Mouse (Mus musculus) forebrain, embryonic 16.5 days (tissue): ENCODE results near the gene Snap23. TPM values are rescaled to one million over a fixed set of nuclear protein-coding genes. Genes with fewer than 3 reads are reported as not detected.

ENCODE experiments used
- ATAC-seq: fragments of 200-750 bp; cut with Nextera tagmentation; 2 replicates; pipeline ENCODE4 v1.8.0; 2017; ENCODE audit warnings: mild to moderate bottlenecking, moderate library complexity
- H3K27ac ChIP-seq: fragments of 300-500 bp; sonication (generic); 2 replicates; pipeline ENCODE4 v1.5.1; 2014; ENCODE audit warnings: low read length, control low read depth
- H3K27me3 ChIP-seq: fragments of 300-500 bp; sonication (generic); replicated peaks from 2 replicates; pipeline ENCODE4 v1.6.1; 2014; ENCODE audit warnings: low read length; ENCODE audit not compliant: control insufficient read depth, insufficient read depth
- H3K36me3 ChIP-seq: fragments of 300-500 bp; sonication (generic); 2 replicates; pipeline ENCODE4 v1.6.1; 2014; ENCODE audit not compliant: control insufficient read depth, insufficient read depth
- H3K4me1 ChIP-seq: fragments of 300-500 bp; sonication (generic); replicated peaks from 2 replicates; pipeline ENCODE4 v1.6.1; 2014; ENCODE audit warnings: low read length; ENCODE audit not compliant: control insufficient read depth, insufficient read depth
- H3K4me2 ChIP-seq: fragments of 300-500 bp; sonication (generic); 2 replicates; pipeline ENCODE4 v1.6.1; 2014; ENCODE audit warnings: mild to moderate bottlenecking, low read length, control low read depth
- H3K4me3 ChIP-seq: fragments of 300-500 bp; sonication (generic); replicated peaks from 2 replicates; pipeline ENCODE4 v1.5.1; 2014; ENCODE audit warnings: mild to moderate bottlenecking, low read length, control low read depth
- H3K9ac ChIP-seq: fragments of 300-500 bp; sonication (generic); replicated peaks from 2 replicates; pipeline ENCODE4 v1.6.1; 2014; ENCODE audit warnings: low read depth, low read length, control low read depth
- H3K9me3 ChIP-seq: fragments of 300-500 bp; sonication (generic); 2 replicates; pipeline ENCODE4 v1.6.1; 2016; ENCODE audit warnings: low read length; ENCODE audit not compliant: control insufficient read depth
- WGBS: fragments of 180-500 bp; shearing (Covaris S2); extraction: QIAGEN DNeasy Blood & Tissue Kit; methylation state at CpG from one replicate; pipeline ENCODE4 v1.1.7; 2014; 5-methylcytosine and 5-hydroxymethylcytosine counted together
- polyA plus RNA-seq: library from polyadenylated mRNA; unstranded; fragments of >200 nt; fragmentation: Nextera tagmentation; extraction: Ambion mirVana; gene quantifications from 2 replicates; pipeline ENCODE4 v1.2.1, GENCODE M21; 2015

Snap23 gene
- polyA plus RNA-seq, 1 experiment from 2014 or later = 19.8 TPM

DNA sequence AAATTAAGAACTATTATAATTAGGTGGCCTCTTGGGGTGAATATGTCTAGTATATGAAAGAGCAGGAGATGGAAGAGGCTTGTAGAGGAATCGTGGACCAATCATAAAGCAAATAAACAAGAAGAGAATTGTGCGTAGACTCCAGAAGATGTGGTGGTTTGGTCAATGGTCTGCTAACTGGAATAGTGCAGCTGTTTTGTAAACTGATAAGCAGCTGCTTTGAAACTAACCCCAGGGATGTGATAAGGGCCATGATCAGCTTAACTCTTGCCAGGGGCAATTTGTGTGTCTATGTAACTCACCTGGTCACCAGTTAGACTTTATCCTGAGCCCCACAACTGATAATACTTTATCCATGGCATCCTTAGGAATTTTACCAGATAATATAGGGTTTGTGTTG lies 64.0 kb downstream of the Snap23 start:
- ATAC-seq = no peak
- WGBS = 93% methylated on average over 2 of the region's 2 CpGs
- Histone ChIP-seq H3K36me3 (no peaks in the 10 kb centered on the region; the same call in 1 of the 2 replicates), H3K9ac (no peak overlapping the region), H3K4me3 (no peak overlapping the region), H3K27me3 (no peaks in the 10 kb centered on the region), H3K4me1 (peaks cover 8% of the 10 kb centered on the region), H3K27ac (no peak overlapping the region), H3K9me3 (no peaks in the 10 kb centered on the region), H3K4me2 (no peak overlapping the region)

DNA sequence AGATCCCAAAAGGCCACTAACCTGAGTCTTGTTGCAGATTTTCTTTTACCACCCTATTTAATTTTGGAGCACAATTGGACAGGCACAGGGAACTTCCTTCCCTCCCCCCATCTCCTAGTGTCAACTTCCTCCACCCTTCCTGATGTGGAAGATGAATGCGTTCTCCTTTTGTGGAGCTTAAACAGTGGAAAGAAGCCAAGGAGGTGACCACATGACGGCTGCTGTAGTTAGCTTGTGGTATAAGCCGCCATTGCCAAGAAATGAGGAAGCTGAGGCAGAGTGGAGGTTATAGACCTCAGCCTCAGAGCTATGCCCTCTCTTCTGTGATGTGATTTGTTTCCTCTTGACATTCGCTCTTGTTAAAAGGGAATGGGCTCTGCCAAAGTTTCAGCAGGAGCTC lies 64.5 kb downstream of the Snap23 start:
- no peak overlapping the region for H3K9ac ChIP-seq
- no peaks in the 10 kb centered on the region for H3K27me3 ChIP-seq
- WGBS = 85% methylated on average over 4 of the region's 4 CpGs
- no peak overlapping the region for H3K4me2 ChIP-seq
- H3K4me3 ChIP-seq = no peak overlapping the region
- H3K4me1 ChIP-seq = peaks cover 8% of the 10 kb centered on the region
- H3K27ac ChIP-seq = no peak overlapping the region
- no peaks in the 10 kb centered on the region for H3K9me3 ChIP-seq
- H3K36me3 ChIP-seq = no peaks in the 10 kb centered on the region; the same call in 1 of the 2 replicates
- ATAC-seq = no peak

DNA sequence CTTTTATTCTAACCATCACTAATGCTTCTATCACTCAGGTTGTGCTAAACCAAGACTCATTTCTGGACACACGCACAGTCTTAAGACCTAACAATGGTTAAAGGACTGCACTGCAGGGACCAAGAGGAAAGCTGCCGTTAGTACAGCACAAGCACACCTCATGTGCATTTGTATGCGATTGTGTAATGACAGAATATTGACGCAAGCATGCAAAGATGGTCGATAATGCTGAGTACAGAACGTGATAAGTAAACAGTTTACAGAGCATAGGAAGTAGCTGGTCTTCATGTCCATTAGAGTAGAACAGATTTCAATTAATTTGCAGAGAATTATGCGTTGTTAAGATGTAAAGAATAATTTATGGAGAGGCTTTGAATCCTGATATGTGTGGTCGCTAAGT lies 73.4 kb downstream of the Snap23 start:
- no peaks in the 10 kb centered on the region for H3K36me3 ChIP-seq
- no peak overlapping the region for H3K4me3 ChIP-seq
- no peak overlapping the region for H3K9ac ChIP-seq
- WGBS = 85% methylated on average over 8 of the region's 8 CpGs
- H3K4me1 ChIP-seq = peaks cover 6% of the 10 kb centered on the region
- no peaks in the 10 kb centered on the region for H3K27me3 ChIP-seq
- ATAC-seq = no peak
- H3K27ac ChIP-seq = no peak overlapping the region
- H3K4me2 ChIP-seq = no peak overlapping the region
- H3K9me3 ChIP-seq = no peaks in the 10 kb centered on the region

DNA sequence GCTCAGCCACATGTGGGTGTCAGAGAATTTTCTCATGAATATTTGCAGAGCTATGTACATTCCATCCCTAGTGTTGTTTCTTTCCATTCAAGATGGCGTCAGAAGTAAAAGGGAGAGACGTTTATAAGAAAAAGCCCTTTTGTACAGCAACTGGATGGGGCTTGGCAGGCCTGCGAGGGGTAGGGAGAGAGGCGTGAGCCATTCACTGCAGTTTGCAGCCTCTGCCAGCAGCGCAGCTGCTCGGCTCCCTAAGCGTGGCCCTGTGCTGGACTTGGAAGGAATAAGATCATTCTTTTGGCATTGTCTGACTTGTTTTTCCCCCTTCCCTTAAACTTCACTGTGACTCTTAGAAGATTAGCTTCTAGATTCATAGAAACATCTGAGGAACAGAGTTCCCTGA lies 76.4 kb downstream of the Snap23 start:
- ATAC-seq = peak; percentile 80
- Histone ChIP-seq H3K9me3 (no peaks in the 10 kb centered on the region), H3K27ac (no peak overlapping the region), H3K27me3 (no peaks in the 10 kb centered on the region), H3K9ac (no peak overlapping the region), H3K4me2 (no peak overlapping the region), H3K36me3 (no peaks in the 10 kb centered on the region), H3K4me1 (peaks cover 6% of the 10 kb centered on the region), H3K4me3 (no peak overlapping the region)
- WGBS = 21% methylated on average over 7 of the region's 7 CpGs

DNA sequence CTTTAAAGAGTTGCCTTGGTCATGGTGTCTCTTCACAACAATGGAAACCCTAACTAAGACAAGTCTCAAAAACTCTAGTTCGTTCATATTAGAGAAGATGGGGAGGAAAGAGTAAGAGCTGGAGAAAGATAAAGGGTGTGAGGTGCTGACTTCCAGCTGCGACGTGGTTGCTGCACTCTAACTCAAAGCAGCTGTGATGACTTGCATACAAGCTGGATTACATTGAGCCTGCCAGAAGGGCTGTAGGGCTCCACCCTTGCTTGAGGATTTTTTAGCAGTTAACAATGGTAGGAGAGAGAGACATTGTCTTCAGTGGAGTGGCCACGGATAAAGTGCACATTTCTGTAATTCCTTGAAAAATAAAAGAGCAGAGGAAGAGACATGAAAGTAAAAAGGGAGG lies 79.3 kb downstream of the Snap23 start:
- Histone ChIP-seq H3K27ac (no peak overlapping the region), H3K27me3 (no peaks in the 10 kb centered on the region), H3K4me3 (no peak overlapping the region), H3K36me3 (no peaks in the 10 kb centered on the region), H3K4me1 (peaks cover 6% of the 10 kb centered on the region), H3K9me3 (no peaks in the 10 kb centered on the region), H3K4me2 (no peak overlapping the region), H3K9ac (no peak overlapping the region)
- no peak for ATAC-seq
- 74% methylated on average over 4 of the region's 4 CpGs for WGBS

Other genes with a start within 250 kb of the Snap23 start
- 54.4 and 55.0 TPM in 2 replicates for gene Vps39, start 214.5 kb upstream of the Snap23 start, polyA plus RNA-seq
- gene Ganc, start 163.8 kb upstream of the Snap23 start, polyA plus RNA-seq = 7.0 and 8.3 TPM in 2 replicates
- 6.0 and 7.2 TPM in 2 replicates for gene Tmem87a, start 163.6 kb upstream of the Snap23 start, polyA plus RNA-seq
- 0.37 TPM in 2 replicates for gene Capn3, start 111.7 kb upstream of the Snap23 start, polyA plus RNA-seq
- gene Zfp106, start 3.8 kb upstream of the Snap23 start, polyA plus RNA-seq = 40.0 and 48.5 TPM in 2 replicates
- gene Haus2, start 41.7 kb downstream of the Snap23 start, polyA plus RNA-seq = 28.5 and 32.0 TPM in 2 replicates
- 38.9 and 45.0 TPM in 2 replicates for gene Lrrc57, start 41.8 kb downstream of the Snap23 start, polyA plus RNA-seq
- 3.2 and 4.2 TPM in 2 replicates for gene Stard9, start 61.5 kb downstream of the Snap23 start, polyA plus RNA-seq